Mouse (Mus musculus) embryonic stem cell, embryonic (primary cell): Measurements from ENCODE around the gene Car15.

Experiments
- CTCF ChIA-PET, 4 experiments: fragments of 300-600 bp in 2 of 4; fragments of 350-600 bp in 2 of 4; sonication (Branson Sonifier 250); formaldehyde crosslinking; loops; one replicate each; lab custom pipeline; 2022; ENCODE audit warnings: inconsistent platforms in 2 of 4; lab: Charles Lee
- POLR2A ChIA-PET, 4 experiments: fragments of 300-600 bp in 2 of 4; fragments of 350-600 bp in 2 of 4; sonication (Branson Sonifier 250); formaldehyde crosslinking; loops; one replicate each; lab custom pipeline; 2022; ENCODE audit warnings: antibody characterized with exemption in 4 of 4, inconsistent platforms in 1 of 4; lab: Charles Lee

Gene Car15

DNA sequence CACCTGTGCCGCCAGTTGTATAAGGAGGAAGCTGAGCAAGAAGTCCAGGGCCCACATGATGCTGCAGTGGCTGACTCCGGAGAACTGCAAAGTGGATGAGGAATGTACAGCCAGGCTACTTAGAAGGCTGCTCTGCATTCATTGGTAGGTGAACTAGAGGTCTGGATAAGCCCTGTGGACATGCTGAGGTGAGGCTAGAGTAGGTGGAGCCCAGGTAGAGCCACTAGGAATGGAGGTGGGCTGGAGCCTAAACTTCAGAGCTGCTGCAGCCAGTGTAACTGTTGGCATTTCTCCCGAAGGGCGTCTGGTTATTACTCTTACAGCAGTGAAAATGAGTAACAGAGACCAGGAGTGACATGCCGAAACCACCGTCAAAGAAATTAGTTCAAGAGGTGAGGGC is at the start of gene Car15:
Car15 (minus strand) TSS at position 314 of the 400 bp plus-strand sequence.
- ChIA-PET CTCF (interaction anchor here in 3 of 4 experiments (1.1 to 1.7 kb wide), 4 partner anchors 11 to 12 kb away, joined by 3 to 8 read pairs (median 5); no protein-coding TSS in a partner anchor), POLR2A (interaction anchor here in 1 of 4 experiments (1.2 kb wide), 1 partner anchor 196 kb away, joined by 4 read pairs; no protein-coding TSS in a partner anchor)

- POLR2A ChIA-PET, result interaction anchor here in 3 of 4 experiments (0.7 to 6.8 kb wide), 18 partner anchors 7 to 205 kb away, joined by 3 to 36 read pairs (median 4); partner anchors contain the start of genes Slc25a1 (in 2 of the 3), Ess2 (in 1 of the 3), Gm20518 (in 1 of the 3) and Klhl22 (in 1 of the 3)
- CTCF ChIA-PET, result interaction anchor here in 1 of 4 experiments (1.7 kb wide), 1 partner anchor 35 kb away, joined by 4 read pairs; no protein-coding TSS in a partner anchor
Measured at GRCm38 (mm10) chr16:17884116-17884515, 46.0 kb upstream of the Car15 start.

- CTCF ChIA-PET, result no interaction called here
- POLR2A ChIA-PET, result interaction anchor here in 3 of 4 experiments (0.9 to 6.8 kb wide), 6 partner anchors 9 to 15 kb away, joined by 3 to 36 read pairs (median 6); partner anchors contain the start of gene Gm20518 (in 3 of the 3)
Measured at GRCm38 (mm10) chr16:17882196-17882595, 44.0 kb upstream of the Car15 start.

DNA sequence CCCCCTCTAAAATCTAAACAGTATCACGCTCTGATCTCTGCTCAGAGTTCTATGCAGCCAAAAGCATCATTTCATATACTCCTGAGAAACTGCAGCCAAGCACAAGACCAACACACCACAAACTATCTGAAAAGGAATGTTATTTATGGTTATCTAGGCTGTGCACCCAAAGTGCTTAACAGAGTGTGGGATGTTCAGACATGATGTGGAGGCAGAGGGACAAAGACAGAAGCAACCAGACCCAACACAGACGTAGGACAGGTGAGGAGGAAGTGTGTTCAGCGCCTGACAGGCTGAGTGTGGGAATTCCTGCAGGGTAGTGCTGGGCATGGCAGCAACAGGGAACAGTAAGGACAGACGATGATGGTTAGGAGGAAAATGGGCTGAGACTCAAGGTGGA is 41.4 kb upstream of the Car15 start:
- POLR2A ChIA-PET, result interaction anchor here in 2 of 4 experiments (0.7 to 6.8 kb wide), 6 partner anchors 8 to 45 kb away, joined by 3 to 36 read pairs (median 4); partner anchors contain the start of gene Gm20518 (in 2 of the 2)
- CTCF ChIA-PET, result no interaction called here

DNA sequence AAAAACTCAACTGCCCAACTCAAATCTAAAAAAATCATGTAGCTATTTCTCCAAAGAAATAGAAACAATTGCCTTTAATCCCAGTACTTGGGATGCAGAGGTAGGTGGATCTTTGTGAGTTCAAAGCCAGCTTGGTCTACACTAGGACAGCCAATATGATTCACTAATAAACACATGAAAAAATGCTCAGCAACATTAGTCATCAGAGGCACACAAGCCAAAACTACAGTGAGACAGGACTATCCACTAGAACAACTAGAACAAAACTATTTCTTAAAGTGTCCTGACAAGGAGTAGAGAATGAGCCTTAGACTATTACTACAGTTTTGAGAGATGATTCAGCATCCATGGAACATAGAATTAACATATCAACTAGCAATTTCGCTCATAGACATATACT is 37.9 kb upstream of the Car15 start:
- CTCF ChIA-PET, result no interaction called here
- POLR2A ChIA-PET, result interaction anchor here in 1 of 4 experiments (2.4 kb wide), 1 partner anchor 16 kb away, joined by 8 read pairs; the partner anchor contains the start of gene Gm20518

- POLR2A ChIA-PET, result interaction anchor here in 1 of 4 experiments (2.4 kb wide), 1 partner anchor 17 kb away, joined by 8 read pairs; the partner anchor contains the start of gene Gm20518
- CTCF ChIA-PET, result interaction anchor here in 1 of 4 experiments (0.8 kb wide), 1 partner anchor 63 kb away, joined by 4 read pairs; no protein-coding TSS in a partner anchor
Measured at GRCm38 (mm10) chr16:17875174-17875573, 37.0 kb upstream of the Car15 start.

DNA sequence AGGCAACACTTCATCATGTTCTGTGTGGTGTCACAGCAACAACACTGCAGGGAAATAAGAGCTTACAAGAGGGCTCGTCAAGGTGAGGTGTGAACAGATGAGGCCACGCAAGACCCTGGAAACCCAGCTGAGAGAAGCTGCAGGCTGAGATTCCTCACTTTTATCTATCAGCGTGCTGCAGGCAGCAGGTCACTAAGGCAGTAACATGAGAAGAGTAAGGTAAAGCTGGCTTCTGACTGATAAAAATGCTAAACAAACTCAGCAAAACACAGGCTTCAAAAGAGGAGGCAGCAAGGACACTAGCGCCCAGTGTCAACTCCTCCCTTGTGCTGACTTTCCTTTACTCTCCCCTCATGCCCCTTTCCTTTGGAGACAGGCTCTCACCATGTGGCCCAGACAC is 34.8 kb upstream of the Car15 start:
- CTCF ChIA-PET, result interaction anchor here in 1 of 4 experiments (0.5 kb wide), 1 partner anchor 11 kb away, joined by 5 read pairs; no protein-coding TSS in a partner anchor
- POLR2A ChIA-PET, result interaction anchor here in 3 of 4 experiments (0.5 to 2.4 kb wide), 5 partner anchors 11 to 19 kb away, joined by 3 to 12 read pairs (median 3); partner anchors contain the start of gene Gm20518 (in 2 of the 3)

GRCm38 (mm10) chr16:17871248-17871647 is 33.1 kb upstream of the Car15 start:
- ChIA-PET CTCF (no interaction called here), POLR2A (interaction anchor here in 2 of 4 experiments (1.0 to 6.5 kb wide), 3 partner anchors 9 to 20 kb away, joined by 5 to 37 read pairs (median 12); partner anchors contain the start of gene Gm20518 (in 2 of the 2))

DNA sequence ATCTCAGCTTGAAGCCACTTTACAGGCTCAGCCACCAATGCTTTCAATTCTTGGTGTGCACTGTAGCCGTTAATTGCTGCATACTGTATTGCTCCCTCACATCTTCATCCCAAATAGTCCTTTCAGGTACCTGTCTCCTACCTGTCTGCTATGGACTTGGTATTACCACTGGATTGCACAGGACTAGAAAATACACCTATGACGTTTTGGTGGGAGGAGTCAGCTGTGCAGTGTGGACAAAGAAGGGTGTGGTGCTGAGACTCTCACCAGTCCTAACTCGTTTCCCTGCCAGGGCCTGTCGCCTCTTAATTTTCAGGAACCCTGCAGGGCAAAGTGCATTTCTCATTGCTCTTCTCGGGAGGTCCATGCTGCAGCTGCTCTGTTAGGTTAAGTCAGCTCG is 27.6 kb upstream of the Car15 start:
- ChIA-PET CTCF (no interaction called here), POLR2A (interaction anchor here in 3 of 4 experiments (1.0 to 6.5 kb wide), 10 partner anchors 16 to 224 kb away, joined by 3 to 37 read pairs (median 4); partner anchors contain the start of gene Gm20518 (in 3 of the 3))

- CTCF ChIA-PET, result no interaction called here
Measured at GRCm38 (mm10) chr16:17865293-17865692, 27.1 kb upstream of the Car15 start.

DNA sequence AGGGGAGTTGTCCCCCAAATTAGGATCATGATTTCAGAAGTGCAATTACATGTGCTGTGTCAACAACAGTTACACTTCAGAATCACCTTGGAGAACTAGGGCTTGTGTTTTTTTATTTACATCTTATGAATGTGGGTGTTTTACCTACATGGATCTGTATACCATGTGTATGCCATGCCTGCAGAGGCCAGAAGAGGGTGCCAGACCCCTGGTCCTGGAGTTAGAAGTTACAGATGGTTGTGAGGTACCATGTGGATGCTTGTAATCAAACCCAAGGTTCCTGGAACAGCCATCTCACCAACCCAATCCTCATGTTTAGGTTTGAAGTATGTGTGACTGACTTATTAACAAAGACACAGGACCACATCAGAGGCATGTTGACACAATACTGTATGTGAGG is 20.4 kb upstream of the Car15 start:
- POLR2A ChIA-PET, result interaction anchor here in 2 of 4 experiments (0.5 to 0.8 kb wide), 2 partner anchors 54 to 98 kb away, joined by 3 read pairs; no protein-coding TSS in a partner anchor
- CTCF ChIA-PET, result interaction anchor here (0.7 to 4.3 kb wide), 8 partner anchors 9 to 352 kb away, joined by 3 to 21 read pairs (median 3); no protein-coding TSS in a partner anchor

More at GRCm38 (mm10) chr16:17865293-17865692, 27.1 kb upstream of the Car15 start:
- POLR2A ChIA-PET, result interaction anchor here in 3 of 4 experiments (0.8 to 6.5 kb wide), 11 partner anchors 12 to 224 kb away, joined by 3 to 37 read pairs (median 3); partner anchors contain the start of gene Gm20518 (in 3 of the 3)

GRCm38 (mm10) chr16:17857157-17857556 is 19.0 kb upstream of the Car15 start:
- ChIA-PET POLR2A (interaction anchor here in 1 of 4 experiments (0.8 kb wide), 1 partner anchor 34 kb away, joined by 3 read pairs; the partner anchor contains the start of gene Gm20518), CTCF (interaction anchor here in 3 of 4 experiments (0.6 to 4.3 kb wide), 4 partner anchors 8 to 24 kb away, joined by 4 to 21 read pairs (median 12); no protein-coding TSS in a partner anchor)

- CTCF ChIA-PET, result interaction anchor here in 1 of 4 experiments (0.6 to 0.7 kb wide), 2 partner anchors 14 to 182 kb away, joined by 3 read pairs; no protein-coding TSS in a partner anchor
- POLR2A ChIA-PET, result interaction anchor here in 1 of 4 experiments (0.7 kb wide), 1 partner anchor 22 kb away, joined by 5 read pairs; no protein-coding TSS in a partner anchor
Measured at GRCm38 (mm10) chr16:17853263-17853662, 15.1 kb upstream of the Car15 start.

GRCm38 (mm10) chr16:17851860-17852259 is 13.7 kb upstream of the Car15 start:
- CTCF ChIA-PET, result interaction anchor here in 1 of 4 experiments (0.8 kb wide), 1 partner anchor 27 kb away, joined by 3 read pairs; no protein-coding TSS in a partner anchor
- POLR2A ChIA-PET, result interaction anchor here in 1 of 4 experiments (1.5 kb wide), 1 partner anchor 18 kb away, joined by 3 read pairs; no protein-coding TSS in a partner anchor

DNA sequence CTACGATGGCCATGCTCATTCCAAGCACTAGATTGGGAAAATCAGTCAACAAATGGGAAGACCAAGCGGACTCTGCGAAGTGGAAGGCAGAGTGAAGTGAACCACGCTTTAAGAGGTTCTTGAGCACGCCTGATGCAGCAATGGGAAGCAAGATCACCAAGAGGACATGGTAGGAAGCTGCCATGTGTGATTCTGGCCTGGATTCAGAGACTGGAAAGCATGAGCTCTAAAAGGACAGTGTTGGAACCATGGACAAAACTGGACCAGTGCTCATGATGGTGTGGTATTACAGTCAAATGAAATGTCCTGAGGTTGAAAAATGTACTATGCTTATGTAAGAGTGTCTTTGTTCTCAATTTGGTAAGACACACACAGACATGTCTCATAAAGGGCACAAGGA is 13.2 kb upstream of the Car15 start:
- ChIA-PET CTCF (interaction anchor here in 1 of 4 experiments (0.6 kb wide), 1 partner anchor 35 kb away, joined by 3 read pairs; no protein-coding TSS in a partner anchor), POLR2A (interaction anchor here in 1 of 4 experiments (0.9 to 1.5 kb wide), 2 partner anchors 17 to 56 kb away, joined by 3 read pairs; no protein-coding TSS in a partner anchor)

DNA sequence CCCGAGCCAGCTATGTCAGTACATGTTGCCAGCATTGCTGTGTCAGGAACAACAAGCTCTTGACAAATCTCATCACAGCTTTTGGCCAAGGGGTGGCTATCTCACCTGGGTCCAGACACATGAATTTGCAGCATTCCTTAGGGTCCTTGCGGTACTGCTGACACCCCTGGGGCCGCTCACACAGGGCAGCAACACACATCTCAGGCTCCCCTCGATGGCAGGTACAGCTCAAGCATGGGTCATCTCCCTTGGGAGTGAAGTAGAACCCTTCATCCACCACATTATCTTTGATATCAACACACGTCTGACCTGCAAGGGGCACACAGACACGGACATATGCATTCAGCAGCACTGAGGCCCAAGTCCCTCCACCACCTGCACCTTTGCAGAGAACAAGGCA is 11.3 kb upstream of the Car15 start:
- ChIA-PET CTCF (interaction anchor here (0.5 to 3.0 kb wide), 68 partner anchors 8 to 376 kb away, joined by 3 to 21 read pairs (median 4); partner anchors contain the start of genes Car15 (in 2 of the 4), Dgcr6 (in 2 of the 4), Gm20518 (in 2 of the 4) and B830017H08Rik (in 1 of the 4)), POLR2A (interaction anchor here in 3 of 4 experiments (0.6 to 3.0 kb wide), 22 partner anchors 10 to 240 kb away, joined by 3 to 13 read pairs (median 3); partner anchors contain the start of genes Gm20518 (in 2 of the 3), Dgcr6 (in 1 of the 3), Klhl22 (in 1 of the 3) and Slc25a1 (in 1 of the 3))

DNA sequence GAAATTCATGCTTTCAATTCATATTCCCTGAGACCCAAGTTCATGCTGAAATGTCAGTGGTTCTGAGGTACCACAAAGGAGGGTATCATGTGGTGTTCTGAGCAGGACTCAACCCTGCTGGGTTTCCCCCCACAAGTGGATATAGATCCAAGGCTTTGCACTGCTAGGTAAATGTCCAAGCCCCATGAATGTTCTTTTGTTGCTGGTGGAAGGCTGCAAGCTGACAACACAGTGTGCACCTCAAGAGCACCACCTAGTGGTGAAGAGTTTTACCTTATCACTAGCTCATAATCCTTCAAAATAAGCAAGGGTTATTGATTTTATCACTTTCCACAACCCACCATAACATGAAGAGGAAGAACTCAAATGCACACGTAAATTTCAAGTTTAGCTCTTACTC is 10.8 kb upstream of the Car15 start:
- CTCF ChIA-PET, result interaction anchor here (0.5 to 3.0 kb wide), 78 partner anchors 9 to 375 kb away, joined by 3 to 21 read pairs (median 4); partner anchors contain the start of genes Car15 (in 3 of the 4), Gm20518 (in 3 of the 4), Dgcr6 (in 2 of the 4) and B830017H08Rik (in 1 of the 4)
- POLR2A ChIA-PET, result interaction anchor here in 3 of 4 experiments (0.6 to 3.0 kb wide), 25 partner anchors 10 to 240 kb away, joined by 3 to 13 read pairs (median 3); partner anchors contain the start of genes Gm20518 (in 2 of the 3), Dgcr6 (in 1 of the 3), Klhl22 (in 1 of the 3) and Slc25a1 (in 1 of the 3)
